In genomic region chr15:62422995-62423394, GRCm38 (mm10) we compare ENCODE assay signal across 27 mouse cellular contexts.
"Had no signal": no experiment of that assay in that cellular context is flagged by ENCODE, and none has a peak within 500 bp of the region (broad histone marks: within the 10 kb centered on the region; RNA-seq: fewer than 3 reads in every experiment).

No protein-coding gene starts in this region.

- H3K9me3 ChIP-seq: embryonic facial prominence, embryonic 12.5 days; embryonic facial prominence, embryonic 13.5 days; embryonic facial prominence, embryonic 15.5 days; forebrain, embryonic 10.5 days; forebrain, embryonic 12.5 days; forebrain, embryonic 13.5 days; forebrain, embryonic 15.5 days; heart, embryonic 10.5 days had no signal

- H3K27ac ChIP-seq: embryonic facial prominence, embryonic 12.5 days; embryonic facial prominence, embryonic 13.5 days; embryonic facial prominence, embryonic 15.5 days; forebrain, embryonic 10.5 days; forebrain, embryonic 12.5 days; forebrain, embryonic 13.5 days; forebrain, embryonic 15.5 days; gastrocnemius, adult 2 months; heart, adult 2 months; heart, embryonic 10.5 days had no signal

- H3K4me2 ChIP-seq: embryonic facial prominence, embryonic 12.5 days; embryonic facial prominence, embryonic 13.5 days; embryonic facial prominence, embryonic 15.5 days; forebrain, embryonic 12.5 days; forebrain, embryonic 13.5 days; forebrain, embryonic 15.5 days had no signal

- H3K36me3 ChIP-seq: embryonic facial prominence, embryonic 12.5 days; embryonic facial prominence, embryonic 13.5 days; embryonic facial prominence, embryonic 15.5 days; forebrain, embryonic 10.5 days; forebrain, embryonic 12.5 days; forebrain, embryonic 15.5 days; heart, embryonic 10.5 days had no signal

- DNase-seq: cerebellum, adult 8-10 months; cerebellum, adult 9-10 months; cerebellum, adult 9-11 months; cerebellum, postnatal 10 days; cerebellum, postnatal 14 days; cerebellum, postnatal 25 days; cerebellum, postnatal 36 days; embryo, embryonic 11 days; forebrain, postnatal 0 days; gastrocnemius, adult 2 months; gastrocnemius, postnatal 10 days; gastrocnemius, postnatal 14 days; gastrocnemius, postnatal 25 days; gastrocnemius, postnatal 36 days; heart, adult 18-20 months; heart, adult 2 months had no signal

- H3K27me3 ChIP-seq: embryonic facial prominence, embryonic 12.5 days; embryonic facial prominence, embryonic 13.5 days; embryonic facial prominence, embryonic 15.5 days; forebrain, embryonic 12.5 days; forebrain, embryonic 13.5 days; forebrain, embryonic 15.5 days had no signal

- H3K4me1 ChIP-seq: embryonic facial prominence, embryonic 12.5 days; embryonic facial prominence, embryonic 13.5 days; embryonic facial prominence, embryonic 15.5 days; forebrain, embryonic 10.5 days; forebrain, embryonic 12.5 days had no signal

- ATAC-seq: forebrain, embryonic 13.5 days; forebrain, embryonic 14.5 days; forebrain, embryonic 15.5 days; forebrain, embryonic 16.5 days; forebrain, postnatal 0 days had no signal

- H3K9ac ChIP-seq: embryonic facial prominence, embryonic 12.5 days; embryonic facial prominence, embryonic 13.5 days; embryonic facial prominence, embryonic 15.5 days; forebrain, embryonic 12.5 days; forebrain, embryonic 13.5 days; forebrain, embryonic 15.5 days; forebrain, postnatal 0 days had no signal

- H3K4me3 ChIP-seq: embryonic facial prominence, embryonic 12.5 days; embryonic facial prominence, embryonic 13.5 days; embryonic facial prominence, embryonic 15.5 days; erythroblast, embryonic 14.5 days; forebrain, embryonic 10.5 days; forebrain, embryonic 12.5 days; forebrain, embryonic 13.5 days; forebrain, embryonic 15.5 days; gastrocnemius, adult 2 months; heart, adult 2 months; heart, embryonic 10.5 days had no signal
